ENCODE assay signal across 8 mouse cellular contexts in the genomic region with DNA sequence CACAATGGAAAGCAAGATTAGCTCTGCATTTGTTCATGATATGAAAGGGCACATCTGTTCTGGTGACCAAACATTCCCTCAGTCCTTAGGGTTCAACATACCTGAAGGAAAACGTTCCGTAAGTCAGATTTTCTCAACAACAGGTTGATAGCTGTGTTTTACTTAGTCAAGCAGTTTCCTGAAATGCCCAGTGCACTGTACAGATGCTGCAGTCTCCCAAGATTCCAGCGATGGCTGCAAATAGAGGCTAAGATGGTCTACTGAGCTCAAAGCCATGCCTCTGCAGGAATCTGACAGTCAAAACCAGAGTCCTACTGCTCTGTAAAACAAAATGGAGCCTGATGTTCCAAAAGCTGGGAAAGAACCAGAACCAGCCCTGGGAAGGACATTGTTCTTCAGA.
DNase-seq lines count a peak whose midpoint lies in the region; ATAC-seq and TF ChIP-seq lines count a peak whose summit lies in the region.

No protein-coding gene starts in this region.

- no peak overlapping the region for H3K27ac ChIP-seq in intestine, embryonic 14.5 days (ENCODE audit: low read depth)
- H3K27ac ChIP-seq in intestine, embryonic 16.5 days (ENCODE audit: low read length), result no peak overlapping the region
- no peak overlapping the region for H3K27ac ChIP-seq in embryonic facial prominence, embryonic 14.5 days (replicated peaks; ENCODE audit: low read depth, low read length)
- H3K27ac ChIP-seq in intestine, embryonic 15.5 days, result no peak overlapping the region
- H3K27ac ChIP-seq in thymus, adult 2 months (ENCODE audit: control insufficient read depth, insufficient read depth, low read length), result no peak overlapping the region

- no peaks in the 10 kb centered on the region for H3K79me2 ChIP-seq in myocyte (ENCODE audit: control insufficient read depth, insufficient read depth)

- H3ac ChIP-seq in myocyte (ENCODE audit: control insufficient read depth, insufficient read length), result no peak overlapping the region

- peak overlapping the region; percentile 30; the same call in 1 of the 2 replicates for H3K4me2 ChIP-seq in intestine, embryonic 14.5 days (ENCODE audit: low read length)
- no peak overlapping the region for H3K4me2 ChIP-seq in intestine, embryonic 16.5 days (ENCODE audit: low read depth, low read length)
- H3K4me2 ChIP-seq in embryonic facial prominence, embryonic 14.5 days (ENCODE audit: low read depth, low read length), result peak overlapping the region; percentile 36
- peak overlapping the region; percentile 26; the same call in 1 of the 2 replicates for H3K4me2 ChIP-seq in intestine, embryonic 15.5 days (replicated peaks)
- H3K4me2 ChIP-seq in myocyte (ENCODE audit: low read depth), result peak overlapping the region; percentile 50

- 53% methylated on average over 3 of the region's 3 CpGs for WGBS in intestine, embryonic 14.5 days
- 55% methylated on average over 3 of the region's 3 CpGs for WGBS in intestine, embryonic 16.5 days
- WGBS in embryonic facial prominence, embryonic 14.5 days, result 44% methylated on average over 3 of the region's 3 CpGs
- 64% methylated on average over 3 of the region's 3 CpGs for WGBS in intestine, embryonic 15.5 days
- 72% methylated on average over 3 of the region's 3 CpGs for WGBS in thymus, adult 2 months

- no peak overlapping the region for H3K9ac ChIP-seq in intestine, embryonic 14.5 days (ENCODE audit: low read length)
- no peak overlapping the region for H3K9ac ChIP-seq in intestine, embryonic 16.5 days (ENCODE audit: low read depth, low read length)
- H3K9ac ChIP-seq in embryonic facial prominence, embryonic 14.5 days (ENCODE audit: low read depth, low read length), result peak overlapping the region; percentile 26; the same call in 1 of the 2 replicates
- H3K9ac ChIP-seq in intestine, embryonic 15.5 days, result no peak overlapping the region

- H3K4me1 ChIP-seq in intestine, embryonic 14.5 days (replicated peaks; ENCODE audit: control insufficient read depth, insufficient read depth, low read length), result no peaks in the 10 kb centered on the region
- no peaks in the 10 kb centered on the region for H3K4me1 ChIP-seq in intestine, embryonic 16.5 days (ENCODE audit: control insufficient read depth, insufficient read depth, low read length)
- H3K4me1 ChIP-seq in embryonic facial prominence, embryonic 14.5 days (ENCODE audit: control insufficient read depth, insufficient read depth, low read length), result 0 out of 2 replicates have a peak, but pooled peaks cover under 1% of the 10 kb centered on the region
- H3K4me1 ChIP-seq in intestine, embryonic 15.5 days (replicated peaks), result no peaks in the 10 kb centered on the region
- H3K4me1 ChIP-seq in thymus, adult 2 months (replicated peaks; ENCODE audit: control insufficient read depth, insufficient read depth, low read length), result no peaks in the 10 kb centered on the region

- no peak for TF ChIP-seq CTCF in thymus, adult 2 months (IDR thresholded peaks at IDR 0.05; ENCODE audit: borderline replicate concordance, control insufficient read depth, extremely low read depth, insufficient read depth, low read length, poor library complexity)

- H3K27me3 ChIP-seq in intestine, embryonic 14.5 days (replicated peaks; ENCODE audit: control insufficient read depth, insufficient read depth, low read length), result no peaks in the 10 kb centered on the region
- no peaks in the 10 kb centered on the region for H3K27me3 ChIP-seq in intestine, embryonic 16.5 days (replicated peaks; ENCODE audit: control insufficient read depth, insufficient read depth, low read length)
- no peaks in the 10 kb centered on the region for H3K27me3 ChIP-seq in embryonic facial prominence, embryonic 14.5 days (replicated peaks; ENCODE audit: control insufficient read depth, insufficient read depth, low read length)
- no peaks in the 10 kb centered on the region for H3K27me3 ChIP-seq in intestine, embryonic 15.5 days (replicated peaks)
- no peaks in the 10 kb centered on the region for H3K27me3 ChIP-seq in myocyte (ENCODE audit: control insufficient read depth, insufficient read depth, insufficient read length)
- H3K27me3 ChIP-seq in thymus, adult 2 months (ENCODE audit: control insufficient read depth, insufficient read depth, low read length), result no peaks in the 10 kb centered on the region

- H3K9me3 ChIP-seq in intestine, embryonic 14.5 days (ENCODE audit: control insufficient read depth, low read length), result no peaks in the 10 kb centered on the region
- no peaks in the 10 kb centered on the region for H3K9me3 ChIP-seq in intestine, embryonic 16.5 days (ENCODE audit: control insufficient read depth, low read length)
- H3K9me3 ChIP-seq in embryonic facial prominence, embryonic 14.5 days (ENCODE audit: control insufficient read depth, low read length), result no peaks in the 10 kb centered on the region
- no peaks in the 10 kb centered on the region for H3K9me3 ChIP-seq in intestine, embryonic 15.5 days

- no peaks in the 10 kb centered on the region for H3K36me3 ChIP-seq in intestine, embryonic 14.5 days (ENCODE audit: control insufficient read depth, insufficient read depth, low read length)
- H3K36me3 ChIP-seq in intestine, embryonic 16.5 days (ENCODE audit: control insufficient read depth, insufficient read depth, low read length), result no peaks in the 10 kb centered on the region
- H3K36me3 ChIP-seq in embryonic facial prominence, embryonic 14.5 days (ENCODE audit: control insufficient read depth, insufficient read depth, low read length), result no peaks in the 10 kb centered on the region
- no peaks in the 10 kb centered on the region for H3K36me3 ChIP-seq in intestine, embryonic 15.5 days
- no peaks in the 10 kb centered on the region for H3K36me3 ChIP-seq in myocyte (ENCODE audit: control insufficient read depth, insufficient read depth)
- no peaks in the 10 kb centered on the region for H3K36me3 ChIP-seq in thymus, adult 2 months (ENCODE audit: control insufficient read depth, insufficient read depth, low read length)

- no peak for DNase-seq in intestine, embryonic 14.5 days (ENCODE audit: low spot score)
- DNase-seq in embryonic facial prominence, embryonic 14.5 days (ENCODE audit: low spot score), result no peak
- DNase-seq in spleen, postnatal 4 days (ENCODE audit: low spot score in 2 of 2), result no peak
- no peak for DNase-seq in urinary bladder, postnatal 25 days (ENCODE audit: low spot score)
- DNase-seq in thymus, adult 2 months, result no peak

- TF ChIP-seq POLR2A in myocyte (IDR thresholded peaks at IDR 0.05; ENCODE audit: insufficient read length, low read depth), result no peak
- no peak for TF ChIP-seq POLR2A in thymus, adult 2 months (IDR thresholded peaks at IDR 0.05; ENCODE audit: control insufficient read depth, extremely low read depth, insufficient read depth, low read length, poor library complexity)

- ATAC-seq in intestine, embryonic 14.5 days (replicated peaks; ENCODE audit: low FRiP score, low TSS enrichment, low read depth), result no peak
- ATAC-seq in intestine, embryonic 16.5 days, result no peak; the same call in 1 of the 2 replicates
- ATAC-seq in embryonic facial prominence, embryonic 14.5 days (ENCODE audit: low read depth), result no peak
- no peak for ATAC-seq in intestine, embryonic 15.5 days

- 0 out of 2 replicates have a peak overlapping the region, but pooled peaks have one; percentile 10 for H3K4me3 ChIP-seq in intestine, embryonic 14.5 days (ENCODE audit: low read depth, low read length)
- H3K4me3 ChIP-seq in intestine, embryonic 16.5 days (ENCODE audit: low read length), result no peak overlapping the region
- no peak overlapping the region for H3K4me3 ChIP-seq in embryonic facial prominence, embryonic 14.5 days (ENCODE audit: low read depth, low read length)
- H3K4me3 ChIP-seq in intestine, embryonic 15.5 days (replicated peaks), result no peak overlapping the region
- no peak overlapping the region for H3K4me3 ChIP-seq in myocyte
- no peak overlapping the region for H3K4me3 ChIP-seq in thymus, adult 2 months (ENCODE audit: control insufficient read depth, insufficient read depth, low read length)

TF ChIP-seq in myocyte, 11 proteins besides CTCF, POLR2A, EP300 and RAD21:
- TF ChIP-seq POLR2AphosphoS2 (IDR thresholded peaks at IDR 0.05; ENCODE audit: insufficient read length, low read depth) (no peak), MYOG (IDR thresholded peaks at IDR 0.05; ENCODE audit: control insufficient read depth in 1 of 3, insufficient read depth in 1 of 3, insufficient read length in 2 of 3, low read depth in 2 of 3) (no peak), REST (IDR thresholded peaks at IDR 0.05; ENCODE audit: insufficient read depth, insufficient read length) (no peak), TCF12 (IDR thresholded peaks at IDR 0.05; ENCODE audit: insufficient read depth, poor library complexity, severe bottlenecking) (no peak), MAX (IDR thresholded peaks at IDR 0.05; ENCODE audit: low read depth) (no peak), SRF (IDR thresholded peaks at IDR 0.05; ENCODE audit: control insufficient read depth, insufficient read length, low read depth) (no peak), CEBPB (IDR thresholded peaks at IDR 0.05; ENCODE audit: insufficient read depth, poor library complexity, severe bottlenecking) (no peak), USF1 (IDR thresholded peaks at IDR 0.05; ENCODE audit: low read depth) (no peak), E2F4 (IDR thresholded peaks at IDR 0.05; ENCODE audit: insufficient read depth) (no peak), TCF3 (IDR thresholded peaks at IDR 0.05; ENCODE audit: insufficient read length, low read depth) (no peak), MYOD1 (IDR thresholded peaks at IDR 0.05; ENCODE audit: control insufficient read depth in 1 of 3, insufficient read length in 2 of 3, low read depth in 2 of 3) (no peak)
